In the genomic region with DNA sequence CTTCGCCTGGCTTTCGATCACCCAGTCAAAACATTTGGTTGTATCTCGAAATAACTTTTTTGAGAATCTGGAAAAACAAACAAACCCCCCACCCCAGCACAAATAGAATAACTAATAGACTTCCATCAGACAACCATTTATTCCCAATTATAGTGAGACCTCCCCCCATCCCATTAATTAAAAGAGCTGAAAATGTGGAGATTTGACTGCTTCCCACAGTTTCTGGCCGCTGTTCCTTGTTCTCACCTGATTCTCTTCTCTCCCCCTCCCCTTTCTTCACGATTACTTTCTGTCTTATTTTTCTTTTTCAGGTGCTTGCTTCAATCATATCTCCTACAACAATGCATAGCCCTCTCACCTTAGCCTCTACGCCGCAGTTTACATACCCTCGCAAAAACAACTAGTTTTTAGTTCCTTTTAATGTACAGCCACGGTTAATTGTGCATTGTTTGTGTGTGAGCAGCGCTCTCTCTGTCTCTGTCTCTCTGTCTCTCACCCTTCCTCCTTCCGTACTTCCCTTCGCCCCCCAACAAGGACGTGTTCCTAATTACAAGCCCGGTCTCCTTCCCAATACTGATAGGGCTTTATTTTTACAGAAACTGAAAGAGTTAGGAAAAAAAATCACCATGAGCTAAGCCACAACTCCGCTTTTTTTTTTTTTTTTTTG, we compare ENCODE assay signal across 7 mouse cellular contexts.
DNase-seq lines count a peak whose midpoint lies in the region; ATAC-seq lines count a peak whose summit lies in the region.

No protein-coding gene starts in this region.

- peak; percentile 34 for DNase-seq in ES-CJ7 (ENCODE audit: low read depth, low spot score)
- DNase-seq in hindbrain, embryonic 11.5 days (ENCODE audit: low spot score), result peak; percentile 52
- peak; percentile 50 for DNase-seq in thymus, postnatal 25 days
- DNase-seq in c-Kit-positive CD71-positive TER-119-positive erythroid progenitor cells, embryonic 14.5 days (ENCODE audit: low spot score), result no peak
- DNase-seq in ovary, postnatal 14 days (ENCODE audit: low spot score), result no peak

- ATAC-seq in hindbrain, embryonic 11.5 days (ENCODE audit: low FRiP score), result no peak
- ATAC-seq in liver, embryonic 16.5 days (ENCODE audit: low read depth), result no peak

- peaks cover 2% of the 10 kb centered on the region; the same call in 1 of the 2 replicates for H3K4me1 ChIP-seq in brown adipose tissue, adult 24 weeks (ENCODE audit: control insufficient read depth, insufficient read depth, insufficient read length, low read length)
- H3K4me1 ChIP-seq in hindbrain, embryonic 11.5 days (replicated peaks; ENCODE audit: control insufficient read depth, insufficient read depth, low read length), result peaks cover 3% of the 10 kb centered on the region
- H3K4me1 ChIP-seq in liver, embryonic 16.5 days (ENCODE audit: control insufficient read depth, low read depth, low read length), result peaks cover 39% of the 10 kb centered on the region

- no peak overlapping the region for H3K9ac ChIP-seq in hindbrain, embryonic 11.5 days (ENCODE audit: low read depth, low read length)
- H3K9ac ChIP-seq in liver, embryonic 16.5 days (ENCODE audit: low read depth, low read length), result no peak overlapping the region

- H3K27me3 ChIP-seq in hindbrain, embryonic 11.5 days (ENCODE audit: control insufficient read depth, insufficient read depth, low read length), result peaks cover 69% of the 10 kb centered on the region
- H3K27me3 ChIP-seq in liver, embryonic 16.5 days (ENCODE audit: control insufficient read depth, insufficient read depth, low read depth, low read length), result peaks cover 80% of the 10 kb centered on the region

- peak overlapping the region; percentile 51 for H3K4me2 ChIP-seq in hindbrain, embryonic 11.5 days (replicated peaks; ENCODE audit: low read depth, low read length)
- H3K4me2 ChIP-seq in liver, embryonic 16.5 days (ENCODE audit: low read depth, low read length), result peak overlapping the region; percentile 61

- H3K9me3 ChIP-seq in hindbrain, embryonic 11.5 days (ENCODE audit: control insufficient read depth, low read length), result no peaks in the 10 kb centered on the region
- H3K9me3 ChIP-seq in liver, embryonic 16.5 days (replicated peaks; ENCODE audit: control insufficient read depth, low read length), result no peaks in the 10 kb centered on the region

- 1% methylated on average over 15 of the region's 15 CpGs for WGBS in hindbrain, embryonic 11.5 days
- WGBS in liver, embryonic 16.5 days (ENCODE audit: insufficient replicate concordance), result 1% methylated on average over 15 of the region's 15 CpGs

- peak overlapping the region; percentile 61 for H3K27ac ChIP-seq in brown adipose tissue, adult 24 weeks (replicated peaks; ENCODE audit: low read depth, low read length)
- H3K27ac ChIP-seq in hindbrain, embryonic 11.5 days (ENCODE audit: low read depth, low read length), result no peak overlapping the region
- H3K27ac ChIP-seq in liver, embryonic 16.5 days (ENCODE audit: low read length), result no peak overlapping the region

- no peaks in the 10 kb centered on the region for H3K36me3 ChIP-seq in hindbrain, embryonic 11.5 days (ENCODE audit: control insufficient read depth, insufficient read depth, low read length)
- H3K36me3 ChIP-seq in liver, embryonic 16.5 days (ENCODE audit: control insufficient read depth, insufficient read depth), result no peaks in the 10 kb centered on the region

- H3K4me3 ChIP-seq in brown adipose tissue, adult 24 weeks (ENCODE audit: insufficient read depth, low read depth, low read length), result peak overlapping the region; percentile 67
- H3K4me3 ChIP-seq in hindbrain, embryonic 11.5 days (ENCODE audit: low read depth, low read length), result peak overlapping the region; percentile 25; the same call in 1 of the 2 replicates
- H3K4me3 ChIP-seq in liver, embryonic 16.5 days (ENCODE audit: low read depth, low read length), result peak overlapping the region; percentile 58

Comparison
In these comparisons a context has a peak if more than half of its experiments do, and no peak if none do; other contexts are left out.
1. DNase-seq: peak in ES-CJ7 (single experiment), hindbrain, embryonic 11.5 days (single experiment) and thymus, postnatal 25 days (single experiment); none in c-Kit-positive CD71-positive TER-119-positive erythroid progenitor cells, embryonic 14.5 days (single experiment) and ovary, postnatal 14 days (single experiment).
2. Peak in every context shown above with its lines, with median percentiles within 50 percentile points of each other: H3K4me3 ChIP-seq.